Mouse (Mus musculus) lung, postnatal 25 days (tissue): Measurements from ENCODE around the gene Tshz2.
A peak's percentile ranks its signal among the peaks of the same experiment; 100 is the strongest.

Experiments
- DNase-seq: peaks from one replicate; pipeline ENCODE4 v3.0.0; 2022; ENCODE audit warnings: low spot score

Tshz2 gene

DNA sequence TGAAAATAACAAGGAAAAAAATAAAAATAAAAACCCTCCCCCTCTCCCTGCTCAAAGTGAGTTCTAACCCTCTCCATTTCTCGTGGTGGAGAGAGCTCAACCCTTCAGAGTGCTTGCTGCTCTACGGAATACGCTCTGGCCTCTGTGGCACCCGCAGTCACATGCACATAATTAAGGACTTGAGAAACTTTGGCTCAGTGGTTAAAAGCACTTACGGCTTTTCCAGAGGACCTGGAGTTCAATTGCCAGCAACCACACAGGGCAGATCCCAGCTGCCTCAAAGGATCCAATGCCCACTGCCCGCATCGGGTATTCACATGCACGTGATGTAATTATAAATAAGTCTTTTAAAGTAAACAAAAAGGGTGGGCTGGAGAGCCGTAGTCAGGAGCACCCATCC is 473.2 kb downstream of the Tshz2 start:
- DNase-seq = peak; percentile 46

DNA sequence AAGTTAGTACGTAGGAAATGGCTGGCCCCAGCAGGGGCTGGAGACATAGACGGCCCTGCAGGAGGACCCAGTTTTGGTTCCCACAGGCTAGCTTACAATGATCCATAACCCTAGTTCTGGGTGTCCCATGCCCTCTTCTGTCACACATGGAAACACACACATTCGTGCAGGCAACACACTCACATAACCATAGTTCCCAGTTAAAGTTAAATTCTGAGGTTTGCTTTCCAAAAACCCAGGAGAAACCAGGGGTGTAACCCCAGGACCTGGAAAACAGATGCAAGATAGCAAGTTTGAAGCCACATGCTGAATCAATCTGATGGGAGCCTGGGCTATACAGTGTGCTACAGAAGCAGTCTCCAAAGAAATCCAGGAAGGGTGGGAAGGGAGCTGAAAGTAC is 475.0 kb downstream of the Tshz2 start:
- DNase-seq = no peak

DNA sequence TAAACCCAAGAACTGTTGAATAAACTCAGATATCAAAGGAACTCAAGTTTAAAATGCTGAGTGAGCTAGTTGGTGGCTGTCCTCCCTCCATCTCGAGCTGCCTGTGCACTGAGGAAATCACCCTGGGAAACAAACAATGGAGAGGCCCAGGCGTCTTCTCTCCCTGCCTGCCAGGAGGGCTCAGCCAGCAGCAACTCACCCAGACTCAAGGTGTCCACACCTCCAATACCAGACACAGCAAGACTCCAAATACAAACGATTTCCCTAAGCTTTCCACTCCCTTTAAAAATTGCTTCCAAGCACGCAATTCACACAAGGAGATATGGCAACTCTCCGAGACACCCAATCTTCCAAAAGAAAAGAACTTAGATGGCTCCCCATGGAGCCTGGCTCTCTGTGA is 476.7 kb downstream of the Tshz2 start:
- no peak for DNase-seq

DNA sequence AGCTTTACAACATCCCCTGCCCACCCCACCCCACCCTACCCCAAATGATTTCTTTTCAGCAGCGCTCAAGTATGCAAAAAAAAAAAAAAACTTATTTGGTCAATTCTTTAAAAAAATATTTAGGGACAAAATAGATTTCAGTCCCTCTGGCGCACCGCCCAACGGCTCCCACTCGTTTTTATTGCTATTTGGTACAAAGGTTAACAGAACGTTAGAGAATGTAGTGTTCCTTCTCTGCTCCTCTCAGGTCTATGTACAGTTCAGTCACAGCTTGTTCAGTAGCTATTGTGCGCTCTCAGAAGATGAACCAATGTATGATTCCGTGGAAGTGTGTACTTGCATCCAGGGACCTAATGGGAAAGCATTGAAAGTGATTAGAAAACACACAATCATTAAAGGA is 477.5 kb downstream of the Tshz2 start:
- no peak for DNase-seq

DNA sequence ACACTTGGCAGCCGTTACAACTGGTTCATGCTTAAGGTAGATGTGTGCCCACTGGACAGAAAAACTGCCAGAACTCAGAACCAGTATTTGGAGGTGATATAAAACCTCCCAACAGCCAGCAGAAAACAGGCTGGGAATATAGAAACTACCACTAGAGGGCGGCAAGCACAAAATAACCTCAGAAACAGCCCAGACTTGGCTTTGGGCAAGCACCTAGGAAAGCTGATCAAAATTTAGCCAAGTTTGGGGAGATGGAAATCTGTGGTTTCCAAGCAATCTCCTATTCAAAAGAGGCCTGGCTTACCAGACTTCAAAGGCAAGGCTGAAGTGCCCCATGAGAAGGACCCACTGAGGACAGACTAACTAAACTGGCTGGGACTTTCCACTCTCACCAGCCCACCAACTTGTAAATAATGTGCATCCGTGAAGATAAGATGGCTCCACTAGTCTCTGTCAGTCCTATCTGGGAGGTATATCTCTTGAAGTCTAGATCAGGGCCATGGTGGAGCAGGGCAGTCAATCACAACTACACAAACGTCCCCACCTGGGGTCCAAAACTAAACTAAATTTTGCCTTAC is 484.0 kb downstream of the Tshz2 start:
- peak; percentile 81 for DNase-seq

DNA sequence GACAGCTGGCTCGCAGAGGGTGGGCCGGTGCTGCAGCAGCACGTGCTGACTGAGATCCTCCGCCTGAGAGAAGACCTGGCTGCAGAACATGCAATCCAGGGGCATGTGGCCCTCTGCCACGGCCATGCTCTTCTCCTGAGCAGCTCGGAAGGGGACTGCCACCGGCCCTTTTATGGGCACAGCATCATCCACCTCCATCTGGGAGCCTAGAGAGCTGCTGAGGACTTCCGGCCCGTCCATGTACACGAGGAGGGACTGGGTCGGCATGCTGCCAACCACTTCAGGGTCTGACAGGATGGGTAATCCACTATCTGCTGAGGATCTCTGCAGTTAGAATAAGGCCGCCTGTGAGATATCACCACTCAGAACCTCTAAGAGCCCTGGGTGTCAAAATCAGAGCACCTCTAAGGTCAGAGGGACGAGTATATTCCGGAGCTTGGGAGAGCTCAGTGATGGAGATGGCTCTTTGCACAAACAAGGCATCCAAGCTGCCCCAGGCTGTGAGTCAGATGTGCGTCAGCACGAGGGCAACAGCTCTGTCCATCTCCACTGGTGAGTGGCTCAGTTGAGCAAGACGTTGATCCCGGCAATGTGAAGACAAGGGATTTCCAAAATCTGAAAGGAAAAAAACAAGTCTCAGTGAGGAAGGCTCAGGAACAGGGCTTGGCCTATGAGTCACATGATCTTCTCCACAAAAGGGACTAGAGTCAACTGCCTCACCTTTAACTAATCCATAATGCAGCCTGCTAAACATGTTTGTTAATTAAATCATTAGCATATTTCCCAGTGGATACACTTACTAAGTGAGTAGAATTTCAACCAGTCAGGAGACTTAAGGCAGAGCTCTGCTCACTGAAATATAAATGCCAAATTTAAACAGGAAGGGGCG is 487.6 kb downstream of the Tshz2 start:
- DNase-seq = no peak
